Mouse (Mus musculus) lung, adult 2 months (tissue): ENCODE measurements around the gene Mipol1.

Source experiments
- CTCF ChIP-seq: fragments of 200-500 bp; IDR thresholded peaks from 2 replicates; pipeline ENCODE4 v1.5.1; 2011; ENCODE audit warnings: mild to moderate bottlenecking, low read length, control low read depth; ENCODE audit not compliant: insufficient read depth
- POLR2A ChIP-seq: fragments of 200-500 bp; IDR thresholded peaks from 2 replicates; pipeline ENCODE4 v1.6.1; 2011; ENCODE audit warnings: low read depth, mild to moderate bottlenecking, control low read depth, low read length, borderline replicate concordance; ENCODE audit errors: extremely low read depth

GRCm38 (mm10) chr12:57424902-57425301 is 194.7 kb downstream of the Mipol1 start:
- TF ChIP-seq CTCF = no peak
- TF ChIP-seq POLR2A = no peak
